Mouse (Mus musculus) cerebellum, postnatal 36 days (tissue): ENCODE data around the gene Sspo.
A peak's percentile ranks its signal among the peaks of the same experiment; 100 is the strongest.

Experiments used
- DNase-seq, 2 experiments: peaks; one replicate each; pipeline ENCODE4 v3.0.0; 2021 to 2022; ENCODE audit warnings: mixed read lengths in 2 of 2

Sspo gene

DNA sequence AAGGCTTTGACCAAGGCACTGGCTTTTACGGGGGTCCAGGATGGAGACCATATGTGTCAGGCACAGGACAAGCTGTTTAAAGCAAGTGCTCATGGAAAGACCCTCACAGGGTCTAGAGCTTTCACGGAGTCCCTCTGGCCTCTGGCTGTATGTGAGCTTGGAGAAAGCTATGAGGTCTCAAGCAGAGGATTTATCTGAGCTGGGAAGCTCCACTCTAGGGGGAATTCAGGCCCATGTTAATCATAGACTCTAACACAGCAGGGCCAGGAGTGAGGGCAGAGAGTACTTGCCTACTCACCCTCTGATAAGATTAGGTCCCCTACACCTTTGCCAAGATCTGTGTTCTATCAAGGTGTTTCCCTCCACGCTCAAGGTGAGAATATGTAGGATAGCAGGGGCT lies 94.6 kb downstream of the Sspo start:
- no peak for DNase-seq

DNA sequence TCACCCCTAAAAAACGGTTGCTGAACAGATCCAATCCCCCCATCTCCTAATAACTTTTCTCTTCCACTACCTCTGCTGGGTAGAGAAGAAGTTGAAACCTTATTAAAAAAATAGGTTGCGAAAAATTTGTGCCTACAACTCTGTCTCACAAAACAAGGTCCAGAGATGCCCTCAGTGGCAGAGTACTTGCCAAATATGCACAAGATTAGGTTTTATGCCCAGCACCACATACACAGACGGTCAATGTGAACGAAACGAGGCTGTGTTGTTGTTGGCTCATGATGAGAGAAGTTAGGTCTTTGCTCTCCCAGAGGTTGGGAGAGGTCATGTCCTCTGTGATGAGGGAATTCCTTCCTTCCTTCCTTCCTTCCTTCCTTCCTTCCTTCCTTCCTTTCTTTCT lies 97.2 kb downstream of the Sspo start:
- DNase-seq: no peak

DNA sequence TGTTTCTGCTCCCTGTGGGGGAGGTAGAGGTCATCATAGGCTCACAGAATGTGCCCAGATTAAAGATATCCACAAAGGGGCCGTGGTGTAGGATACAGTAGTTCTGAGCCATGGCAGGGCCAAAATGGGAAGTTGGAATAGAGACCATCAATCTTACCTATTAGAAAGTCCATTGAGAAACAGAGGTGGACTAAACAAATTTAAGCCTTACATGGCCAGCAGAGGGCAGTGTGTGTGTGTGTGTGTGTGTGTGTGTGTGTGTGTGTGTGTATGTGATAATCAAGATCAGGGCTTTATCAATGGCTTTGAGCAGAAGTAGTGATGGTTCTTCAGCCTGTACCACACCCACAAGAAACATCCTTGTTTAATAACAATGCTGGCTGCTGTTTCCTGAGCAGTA lies 98.2 kb downstream of the Sspo start:
- DNase-seq: peak in 1 of 2 experiments; percentile 49

DNA sequence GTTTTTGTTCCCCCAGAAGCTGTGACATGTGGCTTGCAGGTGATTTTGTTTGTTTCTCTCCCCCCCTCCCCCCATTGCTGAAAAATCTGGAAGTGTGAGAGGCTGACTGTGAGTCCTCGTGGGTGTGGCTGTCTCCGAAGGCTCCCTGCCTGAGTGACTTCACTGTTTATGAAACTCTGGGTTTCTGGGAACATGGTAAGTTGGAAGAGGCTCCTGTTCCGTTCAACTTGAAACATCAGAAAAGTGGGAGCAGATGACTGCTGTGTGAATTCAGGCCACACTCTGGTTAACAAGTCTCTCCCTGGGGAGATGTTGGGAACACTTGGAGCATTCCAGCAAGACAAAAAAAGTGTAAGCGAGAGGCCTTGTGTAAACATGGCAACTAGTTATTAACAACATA lies 98.8 kb downstream of the Sspo start:
- no peak for DNase-seq

DNA sequence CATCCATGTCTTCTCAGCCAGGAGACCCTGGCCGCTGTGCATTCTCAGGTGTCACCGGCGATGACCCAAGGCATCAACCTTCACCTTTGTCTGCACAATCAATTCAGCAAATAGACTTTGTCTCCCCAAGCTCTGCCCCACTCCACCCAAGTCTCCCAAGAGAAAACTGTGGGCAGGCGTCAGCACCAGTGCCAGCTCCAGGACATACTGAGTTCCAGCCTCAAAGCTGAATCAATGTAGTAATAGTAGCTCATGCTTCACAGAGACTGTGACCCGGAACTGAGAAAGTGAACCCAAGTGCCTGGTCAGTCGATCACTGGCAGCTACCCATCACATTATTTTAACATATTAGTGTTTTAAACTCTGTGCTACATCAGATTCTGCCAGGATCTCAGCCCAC lies 100.3 kb downstream of the Sspo start:
- DNase-seq: no peak
